Mouse (Mus musculus): ENCODE data around the gene Asna1.

GRCm38 (mm10) chr8:85017209-85017608, 7.9 kb downstream of the Asna1 start:
- no peak for TF ChIP-seq CTCF (IDR thresholded peaks at IDR 0.05; ENCODE audit: control insufficient read depth, insufficient read depth, insufficient read length)
- no peak for TF ChIP-seq MAX (IDR thresholded peaks at IDR 0.05)
- no peak for TF ChIP-seq CEBPB (IDR thresholded peaks at IDR 0.05; ENCODE audit: low read depth)
- TF ChIP-seq USF1 (IDR thresholded peaks at IDR 0.05; ENCODE audit: low read depth), result no peak
- TF ChIP-seq FOSL1 (IDR thresholded peaks at IDR 0.05; ENCODE audit: insufficient read depth, low read length, poor library complexity, severe bottlenecking), result no peak
- TF ChIP-seq MYOG (IDR thresholded peaks at IDR 0.05; ENCODE audit: control insufficient read depth, extremely low read depth, insufficient read length), result no peak
